Mouse (Mus musculus): ENCODE measurements around the gene Natd1. TPM values are rescaled to one million over a fixed set of nuclear protein-coding genes. Genes with fewer than 3 reads are reported as not detected.
"Not testable (repeated sequence)": the region's sequence is repeated elsewhere in the genome, so short reads cannot be mapped to it uniquely, and the experiment has no call there.

Natd1 gene
- polyA plus RNA-seq, 1 experiment from 2014 or later, result 29.0 TPM

DNA sequence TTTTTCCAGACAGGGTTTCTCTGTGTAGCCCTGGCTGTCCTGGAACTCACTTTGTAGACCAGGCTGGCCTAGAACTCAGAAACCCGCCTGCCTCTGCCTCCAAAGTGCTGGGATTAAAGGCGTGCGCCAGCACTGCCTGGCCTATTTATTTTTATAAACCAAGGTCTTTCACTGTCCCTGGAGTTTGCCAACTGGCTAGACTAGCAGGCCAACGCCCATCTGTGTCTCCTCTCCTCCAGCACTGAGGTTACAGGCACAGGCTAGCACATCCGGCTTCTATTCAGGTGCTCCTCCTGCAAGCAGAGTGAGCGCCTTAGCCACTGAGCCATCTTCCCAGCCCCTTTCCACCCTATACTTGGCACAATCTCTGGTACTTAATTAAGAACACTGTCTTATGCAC, 45.1 kb downstream of the Natd1 start:
- not testable (repeated sequence) for H3K4me1 ChIP-seq (ENCODE audit: control insufficient read depth, insufficient read depth, low read length); H3K36me3 ChIP-seq (ENCODE audit: control insufficient read depth, insufficient read depth, low read length); H3K4me3 ChIP-seq (ENCODE audit: low read depth, low read length); H3K4me2 ChIP-seq (ENCODE audit: low read depth, low read length); H3K27me3 ChIP-seq (ENCODE audit: control insufficient read depth, insufficient read depth, low read length); H3K9me3 ChIP-seq (ENCODE audit: control insufficient read depth, low read length); H3K27ac ChIP-seq (ENCODE audit: low read depth, low read length); H3K9ac ChIP-seq (replicated peaks; ENCODE audit: low read depth, low read length); ATAC-seq (ENCODE audit: low read depth)
- 95% methylated on average over 6 of the region's 6 CpGs for WGBS

DNA sequence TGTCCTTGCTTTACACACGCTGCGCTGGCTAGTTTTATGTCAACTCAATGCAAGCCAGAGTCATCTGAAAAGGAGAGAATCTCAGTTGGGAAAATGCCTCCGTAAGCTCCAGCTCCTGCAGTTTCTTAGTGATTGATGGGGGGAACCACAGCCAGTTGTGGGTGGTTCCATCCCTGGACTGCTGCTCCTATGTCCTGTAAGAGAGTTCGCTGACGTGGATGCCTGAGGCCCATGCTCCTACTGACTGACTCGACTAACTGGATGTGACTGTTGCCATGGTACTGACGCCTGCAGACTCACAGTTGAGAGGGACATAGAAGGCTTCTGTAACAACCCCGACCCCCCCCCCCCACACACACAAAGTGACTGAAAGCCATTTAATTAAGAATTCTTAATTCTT, 46.6 kb downstream of the Natd1 start:
- H3K27me3 ChIP-seq (ENCODE audit: control insufficient read depth, insufficient read depth, low read length), result no peaks in the 10 kb centered on the region
- H3K4me3 ChIP-seq (ENCODE audit: low read depth, low read length), result no peak overlapping the region
- H3K9ac ChIP-seq (replicated peaks; ENCODE audit: low read depth, low read length), result no peak overlapping the region
- no peak overlapping the region for H3K27ac ChIP-seq (ENCODE audit: low read depth, low read length)
- no peaks in the 10 kb centered on the region for H3K9me3 ChIP-seq (ENCODE audit: control insufficient read depth, low read length)
- 52% methylated on average over 8 of the region's 8 CpGs for WGBS
- ATAC-seq (ENCODE audit: low read depth), result no peak
- H3K4me2 ChIP-seq (ENCODE audit: low read depth, low read length), result no peak overlapping the region
- H3K4me1 ChIP-seq (ENCODE audit: control insufficient read depth, insufficient read depth, low read length), result no peaks in the 10 kb centered on the region
- peaks cover 14% of the 10 kb centered on the region for H3K36me3 ChIP-seq (ENCODE audit: control insufficient read depth, insufficient read depth, low read length)

DNA sequence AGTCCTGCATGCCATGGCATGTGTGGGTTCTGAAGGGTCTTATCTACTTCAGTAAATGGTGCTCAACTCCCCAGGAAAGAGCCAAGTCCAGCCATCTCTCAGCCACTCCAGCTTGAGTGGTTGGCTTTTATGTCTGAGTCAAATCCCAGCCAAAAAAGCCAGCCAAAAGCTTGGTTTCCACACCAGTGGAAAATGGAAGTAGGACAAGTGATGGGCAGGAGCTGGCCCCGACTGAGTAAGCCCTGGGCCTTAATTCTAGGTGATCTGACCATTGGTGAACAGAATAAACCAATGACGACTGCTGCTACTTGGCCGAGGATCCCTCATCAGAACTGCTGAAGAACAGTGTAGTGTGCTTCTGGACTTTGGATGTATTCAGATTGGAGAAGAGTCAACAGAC, 47.1 kb downstream of the Natd1 start:
- no peak for ATAC-seq (ENCODE audit: low read depth)
- no peak overlapping the region for H3K4me3 ChIP-seq (ENCODE audit: low read depth, low read length)
- no peak overlapping the region for H3K27ac ChIP-seq (ENCODE audit: low read depth, low read length)
- no peaks in the 10 kb centered on the region for H3K27me3 ChIP-seq (ENCODE audit: control insufficient read depth, insufficient read depth, low read length)
- WGBS, result 81% methylated on average over 3 of the region's 3 CpGs
- H3K9me3 ChIP-seq (ENCODE audit: control insufficient read depth, low read length), result no peaks in the 10 kb centered on the region
- H3K4me2 ChIP-seq (ENCODE audit: low read depth, low read length), result no peak overlapping the region
- no peak overlapping the region for H3K9ac ChIP-seq (replicated peaks; ENCODE audit: low read depth, low read length)
- H3K36me3 ChIP-seq (ENCODE audit: control insufficient read depth, insufficient read depth, low read length), result peaks cover 14% of the 10 kb centered on the region
- H3K4me1 ChIP-seq (ENCODE audit: control insufficient read depth, insufficient read depth, low read length), result no peaks in the 10 kb centered on the region

DNA sequence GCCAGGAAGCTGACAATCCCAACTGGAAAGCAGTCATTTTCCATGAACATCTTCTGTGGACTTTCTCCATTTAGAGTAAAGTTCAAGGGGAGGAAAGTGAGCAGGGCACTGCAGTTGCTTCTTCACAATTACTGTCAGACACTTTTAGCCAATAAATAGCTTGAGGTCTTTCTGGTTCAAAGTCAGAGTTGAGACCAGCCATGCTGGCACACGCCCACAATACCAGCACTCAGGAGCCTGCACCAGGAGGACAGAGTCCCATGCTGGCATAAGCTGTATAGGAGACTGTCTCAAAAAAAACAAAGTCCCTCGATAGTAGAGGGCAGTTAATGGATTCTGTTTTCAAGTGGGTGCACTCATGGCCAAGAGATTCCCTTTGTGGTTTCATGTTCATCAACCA, 48.5 kb downstream of the Natd1 start:
- no peak overlapping the region for H3K4me2 ChIP-seq (ENCODE audit: low read depth, low read length)
- no peaks in the 10 kb centered on the region for H3K27me3 ChIP-seq (ENCODE audit: control insufficient read depth, insufficient read depth, low read length)
- H3K27ac ChIP-seq (ENCODE audit: low read depth, low read length), result no peak overlapping the region
- WGBS, result 57% methylated on average over 2 of the region's 2 CpGs
- H3K9me3 ChIP-seq (ENCODE audit: control insufficient read depth, low read length), result no peaks in the 10 kb centered on the region
- no peaks in the 10 kb centered on the region for H3K4me1 ChIP-seq (ENCODE audit: control insufficient read depth, insufficient read depth, low read length)
- peaks cover 20% of the 10 kb centered on the region for H3K36me3 ChIP-seq (ENCODE audit: control insufficient read depth, insufficient read depth, low read length)
- no peak overlapping the region for H3K9ac ChIP-seq (replicated peaks; ENCODE audit: low read depth, low read length)
- no peak overlapping the region for H3K4me3 ChIP-seq (ENCODE audit: low read depth, low read length)
- no peak for ATAC-seq (ENCODE audit: low read depth)

DNA sequence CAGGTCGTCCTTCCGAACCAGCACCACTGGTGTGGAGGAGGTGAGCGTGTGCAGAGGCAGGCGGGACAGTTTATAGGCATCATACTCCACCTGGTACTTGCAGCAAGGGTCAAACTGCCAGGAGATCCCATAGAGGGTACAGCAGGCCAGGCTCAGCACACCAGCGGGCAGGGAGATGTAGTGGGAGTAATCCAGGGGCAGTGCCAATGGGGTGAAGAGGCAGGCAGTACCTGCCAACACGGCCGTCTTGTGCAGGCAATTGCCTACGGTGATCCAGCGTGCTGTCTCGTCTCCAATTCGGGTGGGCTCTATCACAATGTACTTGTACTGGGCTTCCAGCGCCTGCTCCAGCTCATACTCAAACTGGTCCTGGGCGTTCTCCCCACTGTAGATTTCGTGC, 49.6 kb downstream of the Natd1 start:
- H3K36me3 ChIP-seq (ENCODE audit: control insufficient read depth, insufficient read depth, low read length), result peaks cover 20% of the 10 kb centered on the region
- H3K9me3 ChIP-seq (ENCODE audit: control insufficient read depth, low read length), result no peaks in the 10 kb centered on the region
- H3K4me3 ChIP-seq (ENCODE audit: low read depth, low read length), result no peak overlapping the region
- no peak overlapping the region for H3K27ac ChIP-seq (ENCODE audit: low read depth, low read length)
- no peak overlapping the region for H3K9ac ChIP-seq (replicated peaks; ENCODE audit: low read depth, low read length)
- 91% methylated on average over 14 of the region's 14 CpGs for whole genome bisulfite sequencing
- H3K4me1 ChIP-seq (ENCODE audit: control insufficient read depth, insufficient read depth, low read length), result no peaks in the 10 kb centered on the region
- ATAC-seq (ENCODE audit: low read depth), result no peak
- H3K27me3 ChIP-seq (ENCODE audit: control insufficient read depth, insufficient read depth, low read length), result no peaks in the 10 kb centered on the region
- H3K4me2 ChIP-seq (ENCODE audit: low read depth, low read length), result no peak overlapping the region

DNA sequence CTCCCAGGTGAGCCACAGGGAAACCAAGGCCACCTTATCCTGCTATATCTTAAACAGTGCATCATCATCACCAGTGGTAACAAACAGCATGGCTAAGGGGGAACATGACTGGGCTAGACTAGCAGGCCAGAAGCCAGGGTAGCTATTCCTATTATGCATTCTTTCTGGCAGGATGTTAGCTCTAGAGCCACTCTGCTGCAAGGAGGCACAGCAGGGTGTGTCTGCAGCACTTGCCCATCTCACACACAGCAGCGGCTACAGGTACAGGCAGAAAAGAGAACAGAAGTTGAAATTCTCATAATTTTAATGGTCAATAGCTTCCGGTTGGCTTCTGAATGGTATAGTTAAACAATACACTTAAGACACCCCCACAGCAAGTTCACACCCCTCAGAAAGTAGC, 50.4 kb downstream of the Natd1 start:
- Histone ChIP-seq H3K4me3 (ENCODE audit: low read depth, low read length) (no peak overlapping the region), H3K4me1 (ENCODE audit: control insufficient read depth, insufficient read depth, low read length) (no peaks in the 10 kb centered on the region), H3K27ac (ENCODE audit: low read depth, low read length) (no peak overlapping the region), H3K4me2 (ENCODE audit: low read depth, low read length) (no peak overlapping the region), H3K9me3 (ENCODE audit: control insufficient read depth, low read length) (no peaks in the 10 kb centered on the region), H3K9ac (replicated peaks; ENCODE audit: low read depth, low read length) (no peak overlapping the region), H3K36me3 (ENCODE audit: control insufficient read depth, insufficient read depth, low read length) (peaks cover 20% of the 10 kb centered on the region), H3K27me3 (ENCODE audit: control insufficient read depth, insufficient read depth, low read length) (no peaks in the 10 kb centered on the region)
- 85% methylated on average over 2 of the region's 2 CpGs for WGBS
- ATAC-seq (ENCODE audit: low read depth), result no peak

DNA sequence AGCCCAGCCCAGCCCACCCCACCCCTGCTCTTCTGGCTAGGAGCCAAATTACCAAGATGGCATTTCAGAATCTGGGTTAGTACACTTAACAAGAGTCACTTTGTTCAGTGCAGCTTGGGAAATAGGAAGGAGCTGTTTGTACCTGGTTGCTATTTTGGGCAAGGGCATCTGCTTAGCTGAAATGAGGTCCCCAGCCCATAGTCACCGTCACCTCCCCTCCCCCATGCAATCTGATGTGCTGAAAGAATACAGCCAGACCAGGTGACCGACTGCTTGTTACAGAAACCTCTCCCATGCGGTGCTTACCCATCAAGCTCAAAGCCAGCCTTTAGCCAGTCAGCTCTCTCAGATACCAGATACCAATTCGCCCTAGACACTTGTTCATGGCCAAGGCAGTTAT, 51.4 kb downstream of the Natd1 start:
- Histone ChIP-seq H3K4me3 (ENCODE audit: low read depth, low read length) (no peak overlapping the region), H3K27me3 (ENCODE audit: control insufficient read depth, insufficient read depth, low read length) (no peaks in the 10 kb centered on the region), H3K27ac (ENCODE audit: low read depth, low read length) (no peak overlapping the region), H3K9ac (replicated peaks; ENCODE audit: low read depth, low read length) (no peak overlapping the region), H3K4me2 (ENCODE audit: low read depth, low read length) (no peak overlapping the region), H3K9me3 (ENCODE audit: control insufficient read depth, low read length) (no peaks in the 10 kb centered on the region), H3K4me1 (ENCODE audit: control insufficient read depth, insufficient read depth, low read length) (no peaks in the 10 kb centered on the region), H3K36me3 (ENCODE audit: control insufficient read depth, insufficient read depth, low read length) (peaks cover 20% of the 10 kb centered on the region)
- no peak for ATAC-seq (ENCODE audit: low read depth)
- WGBS, result 89% methylated on average over 4 of the region's 4 CpGs

DNA sequence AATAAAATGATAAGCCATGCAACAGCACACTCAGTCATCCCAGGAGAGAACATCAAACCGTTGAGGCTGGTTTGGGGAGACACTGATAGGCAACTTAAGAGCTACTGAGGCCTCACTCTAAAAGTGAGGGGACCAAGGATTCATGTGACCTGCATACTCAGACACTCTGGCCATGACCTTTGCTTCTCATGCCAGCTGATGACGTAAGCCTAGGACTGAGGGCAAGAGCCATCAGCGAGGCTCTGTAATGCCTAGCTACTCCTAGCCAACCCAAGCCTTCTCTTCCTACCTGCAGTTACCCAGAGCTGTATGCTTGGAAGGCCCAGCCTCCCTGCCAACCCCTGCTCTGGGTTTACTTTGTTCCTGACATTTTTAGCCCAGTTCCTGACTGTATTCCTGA, 52.6 kb downstream of the Natd1 start:
- no peak for ATAC-seq (ENCODE audit: low read depth)
- no peaks in the 10 kb centered on the region for H3K9me3 ChIP-seq (ENCODE audit: control insufficient read depth, low read length)
- H3K4me2 ChIP-seq (ENCODE audit: low read depth, low read length), result no peak overlapping the region
- H3K27me3 ChIP-seq (ENCODE audit: control insufficient read depth, insufficient read depth, low read length), result no peaks in the 10 kb centered on the region
- no peak overlapping the region for H3K9ac ChIP-seq (replicated peaks; ENCODE audit: low read depth, low read length)
- no peaks in the 10 kb centered on the region for H3K4me1 ChIP-seq (ENCODE audit: control insufficient read depth, insufficient read depth, low read length)
- 95% methylated on average over 3 of the region's 3 CpGs for WGBS
- H3K27ac ChIP-seq (ENCODE audit: low read depth, low read length), result no peak overlapping the region
- no peak overlapping the region for H3K4me3 ChIP-seq (ENCODE audit: low read depth, low read length)
- peaks cover 20% of the 10 kb centered on the region for H3K36me3 ChIP-seq (ENCODE audit: control insufficient read depth, insufficient read depth, low read length)

DNA sequence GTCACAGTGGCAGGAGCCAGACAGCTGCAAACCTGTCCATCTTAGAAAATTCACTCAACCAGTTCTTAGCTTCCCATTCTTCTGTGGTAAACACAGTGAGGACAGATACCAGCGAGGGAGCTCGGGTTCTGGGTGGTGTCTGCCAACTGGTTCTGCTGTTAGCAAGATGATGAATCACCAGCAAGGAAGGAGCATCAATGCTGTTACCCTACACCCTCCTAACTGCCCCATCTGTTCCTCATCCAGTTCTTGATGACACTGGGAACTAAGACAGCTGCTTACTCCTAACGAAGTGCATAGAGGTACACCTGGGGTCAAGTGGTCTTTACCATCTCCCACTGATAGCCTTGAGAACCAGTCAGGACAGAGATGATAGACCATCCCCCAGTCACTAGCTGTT, 58.0 kb downstream of the Natd1 start:
- no peak overlapping the region for H3K4me2 ChIP-seq (ENCODE audit: low read depth, low read length)
- no peak overlapping the region for H3K9ac ChIP-seq (replicated peaks; ENCODE audit: low read depth, low read length)
- H3K9me3 ChIP-seq (ENCODE audit: control insufficient read depth, low read length), result no peaks in the 10 kb centered on the region
- H3K27me3 ChIP-seq (ENCODE audit: control insufficient read depth, insufficient read depth, low read length), result no peaks in the 10 kb centered on the region
- H3K4me1 ChIP-seq (ENCODE audit: control insufficient read depth, insufficient read depth, low read length), result no peaks in the 10 kb centered on the region
- ATAC-seq (ENCODE audit: low read depth), result no peak
- WGBS, result 68% methylated on average over 3 of the region's 3 CpGs
- no peak overlapping the region for H3K27ac ChIP-seq (ENCODE audit: low read depth, low read length)
- H3K4me3 ChIP-seq (ENCODE audit: low read depth, low read length), result no peak overlapping the region
- peaks cover 7% of the 10 kb centered on the region for H3K36me3 ChIP-seq (ENCODE audit: control insufficient read depth, insufficient read depth, low read length)
